Mouse (Mus musculus) ovary, postnatal 36 days (tissue): Measurements from ENCODE around the gene Gnb3.
"Not testable (repeated sequence)": the region's sequence is repeated elsewhere in the genome, so short reads cannot be mapped to it uniquely, and the experiment has no call there.

Experiments
- DNase-seq: peaks from one replicate; pipeline ENCODE4 v3.0.0; 2022; ENCODE audit warnings: low spot score, mixed read lengths

Gnb3 gene

GRCm38 (mm10) chr6:124857840-124858530, 17.9 kb upstream of the Gnb3 start:
- no peak for DNase-seq

GRCm38 (mm10) chr6:124856916-124857839, 17.1 kb upstream of the Gnb3 start, which contains the start of gene P3h3:
TSS of gene P3h3 (minus strand) at chr6:124857752.
- peak; percentile 81 for DNase-seq

DNA sequence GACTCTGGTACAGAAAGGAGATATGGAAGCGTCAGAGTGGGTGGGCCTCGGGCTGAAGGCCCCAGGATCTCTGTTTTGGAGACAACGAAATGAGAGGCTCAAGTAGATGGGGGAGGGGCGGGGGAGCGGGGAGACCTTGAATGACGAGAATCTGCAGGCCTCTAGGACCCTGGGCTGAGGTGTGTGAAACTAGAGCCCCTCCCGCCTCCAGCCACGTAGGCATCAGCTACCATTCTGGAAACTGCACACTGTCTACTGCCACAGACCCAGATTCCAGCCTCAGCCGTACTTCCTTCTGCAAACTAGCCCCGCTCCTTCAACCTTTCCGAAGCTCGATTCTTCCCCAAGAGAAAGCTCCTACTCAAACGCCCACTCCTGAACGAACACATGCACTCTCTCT, 16.2 kb upstream of the Gnb3 start:
- DNase-seq, result no peak

- DNase-seq, result no peak
Measured at GRCm38 (mm10) chr6:124854647-124855046, 14.6 kb upstream of the Gnb3 start.

DNA sequence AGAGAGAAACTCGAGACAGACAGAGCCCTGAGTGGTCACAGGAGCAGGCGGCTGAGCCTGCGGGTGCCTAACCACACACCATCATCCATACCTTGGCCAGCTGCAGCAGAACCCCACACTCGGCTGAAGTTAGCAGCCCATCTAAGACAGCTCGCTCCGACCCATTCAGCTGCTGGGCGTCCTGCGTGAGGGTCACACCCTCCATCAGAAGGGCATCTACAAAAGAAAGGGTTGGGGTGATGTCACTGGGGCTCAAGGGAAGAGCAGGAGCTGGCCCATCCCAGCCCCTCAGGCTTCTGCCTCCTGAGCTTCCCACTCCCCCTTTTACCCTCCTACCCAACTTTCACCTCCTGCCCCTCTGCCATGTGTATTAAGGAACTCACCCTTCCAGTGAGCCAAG, 10.5 kb upstream of the Gnb3 start:
- no peak for DNase-seq

DNA sequence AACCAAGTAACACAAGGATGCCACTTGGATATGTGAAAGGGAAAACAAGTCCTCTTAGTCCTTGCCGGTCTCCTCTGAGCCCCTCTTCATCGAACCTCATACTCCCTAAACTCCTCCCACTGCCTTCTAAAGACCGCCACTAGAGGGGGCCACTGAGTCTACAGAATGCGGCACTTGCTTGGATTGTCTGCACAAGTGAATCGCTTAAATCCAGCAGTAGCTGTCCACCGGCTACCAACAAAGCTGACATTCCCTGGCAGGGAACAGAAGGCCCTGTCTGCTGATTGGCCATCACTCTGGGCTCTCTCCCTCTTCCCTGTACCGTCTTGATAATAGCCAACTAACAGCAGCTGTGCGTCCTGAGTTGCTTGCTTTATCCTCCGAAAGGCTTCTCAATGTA, 7.2 kb upstream of the Gnb3 start:
- peak; percentile 83 for DNase-seq

GRCm38 (mm10) chr6:124839805-124840204, 270 bp downstream of the Gnb3 start:
- DNase-seq, result no peak

GRCm38 (mm10) chr6:124836411-124836810, 3.7 kb downstream of the Gnb3 start:
- no peak for DNase-seq

- DNase-seq, result no peak
Measured at GRCm38 (mm10) chr6:124835531-124835930, 4.5 kb downstream of the Gnb3 start.

DNA sequence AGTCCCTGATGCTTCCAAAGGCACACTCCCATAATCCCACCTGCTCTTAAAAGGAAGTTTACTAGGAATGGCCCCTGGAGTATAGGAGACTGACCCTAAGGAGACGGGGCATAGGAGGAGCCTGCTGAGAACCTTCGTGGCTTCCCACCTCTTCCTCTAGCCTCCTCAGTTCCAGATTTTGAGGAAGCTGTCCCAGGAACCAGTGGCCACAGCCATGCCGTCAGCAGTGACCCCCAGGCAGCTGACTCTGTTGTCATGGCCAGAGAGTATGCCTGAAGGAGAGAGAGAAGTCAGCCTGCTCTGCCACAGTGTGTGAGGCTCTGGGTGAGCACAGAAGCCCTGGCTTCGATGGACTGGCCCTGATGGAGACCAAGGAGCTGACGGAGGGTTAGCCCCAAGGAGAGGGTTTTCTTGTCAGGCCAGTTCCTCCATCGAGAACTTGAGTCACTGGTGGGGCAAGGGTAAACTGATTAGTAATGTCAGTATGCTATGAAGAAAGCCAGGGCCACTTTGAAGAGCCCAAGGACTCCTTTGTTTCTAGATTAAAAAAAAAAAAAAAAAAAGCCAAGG, 5.5 kb downstream of the Gnb3 start:
- no peak for DNase-seq

DNA sequence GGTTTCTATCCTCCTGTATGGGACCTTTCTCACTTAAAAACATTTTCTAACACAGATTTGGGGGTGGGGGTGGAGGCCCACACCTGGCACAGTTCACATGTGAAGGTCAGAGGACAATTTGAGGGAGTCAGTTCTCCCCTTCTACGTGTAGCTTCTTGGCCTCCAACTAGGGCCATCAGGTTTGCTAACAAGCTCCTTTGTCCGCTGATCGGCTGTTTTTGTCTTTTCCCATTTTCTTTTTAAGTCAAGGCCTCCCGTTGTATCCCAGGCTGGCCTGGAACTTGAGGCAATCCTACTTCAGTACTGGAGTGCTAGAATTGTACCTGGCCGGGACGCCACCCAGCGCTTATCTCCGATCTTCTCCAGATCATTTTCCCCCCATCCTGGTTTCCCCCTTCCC, 8.4 kb downstream of the Gnb3 start:
- no peak for DNase-seq

GRCm38 (mm10) chr6:124831199-124831598, 8.9 kb downstream of the Gnb3 start:
- not testable (repeated sequence) for DNase-seq

DNA sequence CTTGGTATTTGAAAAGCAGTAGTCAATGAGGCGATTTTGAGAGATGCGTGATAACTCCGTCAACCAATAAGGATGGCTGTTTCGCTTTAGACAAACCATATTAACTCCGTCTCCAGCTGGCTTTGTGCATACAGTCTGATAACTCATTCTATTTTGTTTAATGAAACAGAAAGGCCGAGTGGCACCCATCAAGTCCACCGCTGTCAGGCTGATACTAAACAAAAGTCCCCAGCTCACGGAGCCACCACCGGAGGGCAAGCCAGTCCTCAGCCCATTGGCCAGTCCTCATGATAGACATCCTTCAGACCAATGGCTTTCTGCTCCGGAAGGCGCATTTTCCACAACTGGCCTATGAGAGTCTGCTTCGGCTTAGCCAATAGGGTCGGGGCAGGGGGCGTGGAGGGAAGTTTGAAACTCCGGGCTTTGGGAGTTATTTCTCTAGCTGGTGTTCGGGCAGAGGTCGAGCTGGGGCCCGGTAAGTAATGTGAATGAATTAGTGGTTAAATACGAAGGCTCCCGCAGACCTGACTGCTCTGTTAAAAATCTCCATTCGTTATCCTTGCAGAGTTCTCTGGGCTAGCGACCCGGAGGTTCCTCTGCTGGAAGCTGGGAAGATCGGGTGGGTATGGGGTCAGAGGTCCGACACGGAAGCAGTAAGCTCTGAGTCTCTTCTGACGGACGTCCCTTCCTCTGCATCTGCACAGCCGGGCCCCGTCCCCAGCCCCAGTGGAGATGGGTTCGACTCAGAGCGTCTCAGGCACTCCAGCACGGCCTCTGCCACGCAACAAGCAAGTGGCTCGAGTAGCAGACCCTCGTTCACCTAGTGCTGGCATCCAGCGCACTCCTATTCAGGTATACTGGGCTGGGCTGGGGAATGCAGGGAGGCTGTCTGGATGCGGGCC, 10.0 kb downstream of the Gnb3 start:
- peak; percentile 85 for DNase-seq

DNA sequence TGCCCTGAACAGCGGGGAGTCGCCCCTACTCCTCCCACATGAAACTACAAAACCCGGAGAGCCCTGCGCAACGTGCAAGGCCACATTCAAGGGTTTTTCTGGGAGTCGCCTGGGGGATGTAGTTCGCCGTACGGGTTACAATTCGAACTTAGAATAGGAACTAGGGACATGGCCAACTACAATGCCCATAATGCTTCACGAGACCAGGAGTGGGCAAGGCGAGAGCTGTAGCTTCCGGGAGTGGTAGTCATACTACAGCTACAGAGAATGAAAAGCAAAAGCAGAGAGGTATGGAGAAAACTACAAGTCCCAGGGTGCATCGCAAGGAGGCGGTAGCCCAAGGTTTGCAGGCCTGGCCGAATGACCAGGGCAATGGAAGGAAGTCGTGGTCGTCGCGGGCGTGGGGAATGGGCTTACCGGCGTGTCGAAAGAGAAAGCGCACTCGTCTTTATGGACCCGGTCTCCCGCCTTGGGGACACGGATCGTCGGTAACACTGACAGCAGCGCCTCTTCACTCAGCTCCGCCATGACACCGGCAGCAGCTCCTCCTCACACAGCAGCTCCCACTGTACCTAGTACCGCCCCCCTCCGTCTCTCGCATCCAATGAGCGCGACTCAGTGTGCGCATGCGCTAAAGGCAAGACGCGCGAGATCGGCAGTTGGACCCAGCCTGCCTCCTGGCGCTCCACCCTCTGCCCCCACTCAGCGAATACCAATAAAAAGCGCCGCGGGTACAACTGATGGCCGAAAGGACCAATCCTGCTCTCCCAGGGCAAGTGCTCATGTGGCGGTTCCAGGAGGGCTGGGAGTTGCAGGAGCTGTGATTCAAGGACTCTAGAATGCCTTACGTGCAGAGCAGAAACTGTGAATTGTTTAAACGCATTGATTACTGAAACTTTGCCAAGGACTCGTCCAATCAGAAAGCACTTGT, 10.9 kb downstream of the Gnb3 start, which contains the start of the genes Usp5 and Cdca3:
TSS of gene Usp5 (minus strand) at position 617 of the 931 bp plus-strand sequence.
TSS of gene Cdca3 (plus strand) at position 680 of the 931 bp plus-strand sequence.
- DNase-seq, result peak; percentile 97

GRCm38 (mm10) chr6:124828101-124828592, 11.9 kb downstream of the Gnb3 start:
- DNase-seq, result peak; percentile 45

GRCm38 (mm10) chr6:124822049-124822448, 18.0 kb downstream of the Gnb3 start:
- DNase-seq, result no peak

DNA sequence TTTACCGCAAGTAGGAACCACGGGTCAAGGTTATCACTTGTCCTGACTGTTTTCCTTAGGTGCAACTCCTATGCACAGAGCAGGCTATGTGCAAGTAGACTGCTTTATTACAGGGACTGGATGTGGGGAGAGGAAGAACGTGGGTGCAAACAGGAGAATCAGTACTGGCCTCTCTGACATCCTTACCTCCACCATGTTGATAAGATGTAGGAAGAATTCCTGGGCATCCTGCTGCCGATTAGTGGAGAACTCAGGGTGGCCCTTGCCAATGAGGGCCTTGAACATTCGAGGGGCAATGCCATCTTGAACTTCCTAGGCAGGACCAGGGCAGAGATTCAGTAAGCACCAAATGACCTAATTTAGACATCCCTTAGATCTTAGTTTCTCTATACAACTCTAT, 19.2 kb downstream of the Gnb3 start:
- no peak for DNase-seq

DNA sequence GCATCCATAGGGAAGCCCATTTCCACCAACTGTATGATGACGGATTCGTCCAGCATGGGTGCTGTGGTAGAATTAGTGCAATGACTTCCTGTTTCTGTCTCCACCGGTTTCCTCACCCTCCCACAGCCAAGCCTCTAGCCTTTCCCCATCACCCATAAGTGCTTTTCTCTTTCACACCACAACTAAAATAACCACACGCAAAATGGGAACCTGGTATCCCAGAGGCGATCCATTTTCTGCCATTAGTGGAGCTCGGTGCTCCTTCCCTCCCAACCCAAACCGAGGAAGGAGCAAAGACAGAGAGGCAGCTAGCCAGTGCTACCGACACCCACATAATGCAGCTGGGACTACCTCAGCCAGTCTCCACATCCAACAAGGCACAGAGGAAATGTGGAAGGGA, 22.1 kb downstream of the Gnb3 start:
- DNase-seq, result no peak

GRCm38 (mm10) chr6:124817563-124817962, 22.5 kb downstream of the Gnb3 start:
- DNase-seq, result no peak

GRCm38 (mm10) chr6:124817125-124817524, 22.9 kb downstream of the Gnb3 start:
- no peak for DNase-seq
